Mouse (Mus musculus): ENCODE results near the gene Lce3f.
A peak's percentile ranks its signal among the peaks of the same experiment; 100 is the strongest.

Lce3f gene

GRCm38 (mm10) chr3:92991926-92992325, at the start of gene Lce3f:
Gene Lce3f, plus strand, starts transcription at chr3:92992226.
- no peak for DNase-seq (ENCODE audit: low spot score in 2 of 2)

- DNase-seq (ENCODE audit: low spot score in 2 of 2), result no peak
Observed at GRCm38 (mm10) chr3:92944186-92944585, 47.8 kb upstream of the Lce3f start, which contains the start of gene Lce3c. Gene Lce3c, plus strand, starts transcription at chr3:92944486.

- DNase-seq (ENCODE audit: low spot score in 2 of 2), result no peak
Observed at GRCm38 (mm10) chr3:92957090-92957489, 34.9 kb upstream of the Lce3f start, which contains the start of gene Lce3d. Gene Lce3d, plus strand, starts transcription at chr3:92957390.

GRCm38 (mm10) chr3:92966761-92967160, 25.3 kb upstream of the Lce3f start, which contains the start of gene Lce3e:
Gene Lce3e, plus strand, starts transcription at chr3:92967061.
- DNase-seq (ENCODE audit: low spot score in 2 of 2), result no peak

GRCm38 (mm10) chr3:92978484-92978883, 13.5 kb upstream of the Lce3f start:
- DNase-seq (ENCODE audit: low spot score in 2 of 2), result no peak

GRCm38 (mm10) chr3:92998691-92999090, 6.7 kb downstream of the Lce3f start:
- DNase-seq (ENCODE audit: low spot score in 2 of 2), result peak; percentile 55 to 62

- no peak for DNase-seq (ENCODE audit: low spot score in 2 of 2)
Observed at GRCm38 (mm10) chr3:93000621-93001020, 8.6 kb downstream of the Lce3f start.

- DNase-seq (ENCODE audit: low spot score in 2 of 2), result no peak
Observed at GRCm38 (mm10) chr3:93002843-93003242, 10.8 kb downstream of the Lce3f start.

- peak; percentile 14 to 26 for DNase-seq (ENCODE audit: low spot score in 2 of 2)
Observed at GRCm38 (mm10) chr3:93014378-93014801, 22.4 kb downstream of the Lce3f start.

- no peak for DNase-seq (ENCODE audit: low spot score in 2 of 2)
Observed at GRCm38 (mm10) chr3:93014871-93015270, 22.8 kb downstream of the Lce3f start.

GRCm38 (mm10) chr3:93015460-93016104, 23.6 kb downstream of the Lce3f start, which contains the start of gene Crct1:
Gene Crct1, minus strand, starts transcription at chr3:93015687.
- no peak for DNase-seq (ENCODE audit: low spot score in 2 of 2)

- DNase-seq (ENCODE audit: low spot score in 2 of 2), result no peak
Observed at GRCm38 (mm10) chr3:93018960-93019359, 26.9 kb downstream of the Lce3f start, which contains the start of gene Lce1m. Gene Lce1m, minus strand, starts transcription at chr3:93019060.

- no peak for DNase-seq (ENCODE audit: low spot score in 2 of 2)
Observed at GRCm38 (mm10) chr3:93021171-93021570, 29.1 kb downstream of the Lce3f start.

- no peak for DNase-seq (ENCODE audit: low spot score in 2 of 2)
Observed at GRCm38 (mm10) chr3:93023411-93024184, 31.6 kb downstream of the Lce3f start.

GRCm38 (mm10) chr3:93025486-93025885, 33.5 kb downstream of the Lce3f start:
- no peak for DNase-seq (ENCODE audit: low spot score in 2 of 2)

GRCm38 (mm10) chr3:93031450-93031849, 39.4 kb downstream of the Lce3f start:
- DNase-seq (ENCODE audit: low spot score in 2 of 2), result peak in 1 of 2 experiments; percentile 32

All from frontal cortex, postnatal 25 days (tissue).